Mouse (Mus musculus) megakaryocyte, adult 5-6 weeks (primary cell): ENCODE data around the gene Ap4b1. TPM values are rescaled to one million over a fixed set of nuclear protein-coding genes. Genes with fewer than 3 reads are reported as not detected.

ENCODE experiments used
- ATAC-seq: 2 replicates; pipeline ENCODE4 v1.8.0; 2016; ENCODE audit warnings: mild to moderate bottlenecking, inconsistent platforms; ENCODE audit not compliant: poor library complexity, severe bottlenecking
- total RNA-seq, 2 experiments: library from RNA; stranded (forward) in 1 of 2; stranded (reverse) in 1 of 2; fragments of 153-499, 151-499 nt in 1 of 2; fragments of 221-1000, 200-1000 nt in 1 of 2; gene quantifications; 2 replicates each; pipeline versions ENCODE4 v1.2.3 to v1.2.4; 2015 to 2017

The Ap4b1 gene
- total RNA-seq, 2 experiments from 2014 or later = 17.8 to 20.2 TPM

DNA sequence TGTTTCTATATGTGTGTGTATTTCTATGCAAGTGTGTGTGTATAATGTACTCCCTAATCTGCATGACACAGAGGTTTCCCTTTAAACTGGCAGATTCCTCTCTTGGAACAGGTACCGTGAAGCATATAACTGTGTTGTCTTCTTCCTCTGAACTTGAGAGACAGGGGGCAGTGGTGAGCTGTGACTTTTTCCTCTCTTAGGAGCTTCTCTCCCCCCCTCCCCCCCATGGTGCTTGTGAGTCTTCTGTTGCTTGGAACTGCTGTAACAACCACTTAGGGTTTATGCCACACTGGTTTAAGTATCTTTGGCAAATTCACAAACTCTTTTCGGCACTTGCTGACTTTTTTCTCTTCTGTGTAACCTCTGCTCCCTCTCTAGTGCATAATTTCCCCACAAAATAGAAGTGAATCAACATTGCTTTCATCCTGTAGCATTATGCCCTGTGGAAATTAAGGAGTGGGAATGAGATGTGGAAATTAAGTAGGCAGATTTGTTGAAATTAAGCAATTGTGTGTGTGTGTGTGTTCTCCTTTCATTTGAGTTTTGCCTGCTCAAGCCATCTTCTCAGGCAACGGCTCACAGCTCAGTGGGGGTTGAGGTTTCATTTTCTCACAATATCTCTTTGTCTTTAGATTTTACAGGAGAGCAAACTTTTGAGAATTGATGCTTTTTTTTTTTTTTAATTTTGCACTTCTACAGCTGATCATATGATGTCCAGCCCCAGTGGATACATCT, 43.4 kb downstream of the Ap4b1 start:
- peak; percentile 84 for ATAC-seq

GRCm38 (mm10) chr3:103853804-103854203, 44.5 kb downstream of the Ap4b1 start:
- ATAC-seq = no peak

DNA sequence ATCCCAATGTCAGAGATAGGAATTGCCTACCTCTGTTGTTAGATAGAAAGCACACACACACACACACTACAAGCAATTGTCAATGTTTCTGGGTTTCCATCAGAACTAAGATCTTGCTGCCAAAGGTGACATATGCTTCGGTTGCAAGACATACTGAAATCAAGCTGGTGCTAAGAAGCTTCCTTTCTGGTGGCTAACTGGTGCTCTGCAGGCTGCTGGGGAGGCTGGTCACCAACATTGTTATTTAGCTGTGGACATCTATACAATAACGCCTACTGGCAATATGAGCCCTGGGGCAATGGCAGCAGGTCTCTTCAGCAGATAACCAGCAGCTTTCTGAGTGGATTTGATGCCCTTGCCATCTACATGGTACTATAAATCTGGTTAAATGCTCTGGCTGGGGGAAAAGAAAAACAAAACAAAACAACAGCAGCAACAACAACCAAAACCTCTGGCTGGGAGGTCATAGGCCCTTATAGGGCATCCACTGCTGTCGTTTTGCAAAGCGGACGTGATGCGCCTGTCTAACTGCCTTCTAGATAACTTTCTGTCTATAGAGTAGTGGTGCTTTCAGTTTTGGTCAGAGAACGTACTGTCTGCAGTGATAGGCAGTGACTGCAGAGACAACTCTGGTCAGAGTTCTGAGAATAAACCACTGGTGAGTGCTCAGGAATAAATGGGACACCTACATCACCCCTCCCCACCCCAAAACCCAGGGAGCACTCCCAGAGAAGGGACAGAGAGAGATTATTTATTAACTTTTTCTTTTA, 47.9 kb downstream of the Ap4b1 start:
- no peak; the same call in 1 of the 2 replicates for ATAC-seq

DNA sequence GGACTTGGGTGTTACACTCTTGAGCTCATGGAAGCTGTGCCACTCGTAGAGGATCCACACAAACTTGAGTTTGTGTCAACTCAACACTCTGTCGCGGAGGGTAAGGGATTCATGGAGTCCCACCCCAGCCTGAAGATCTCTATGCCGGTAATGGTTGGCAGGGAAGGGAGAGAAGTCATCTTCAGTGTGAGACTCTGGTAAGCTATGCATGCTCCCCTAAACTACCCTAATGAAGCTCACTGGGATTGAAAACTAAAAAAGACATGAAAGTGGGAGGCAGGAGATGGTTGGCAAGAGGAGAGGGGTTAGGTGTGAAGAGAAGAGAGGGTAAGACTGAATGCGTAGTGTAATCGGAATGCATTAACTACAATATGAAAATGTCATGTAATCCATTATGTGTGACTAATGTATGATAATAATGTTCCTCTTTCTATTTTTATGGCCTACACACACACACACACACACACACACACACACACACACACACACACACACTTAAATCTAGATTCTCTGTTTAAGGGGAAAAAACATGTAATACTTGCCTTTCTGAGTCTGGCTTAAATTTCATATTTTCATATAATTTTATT, 48.8 kb downstream of the Ap4b1 start:
- no peak for ATAC-seq

DNA sequence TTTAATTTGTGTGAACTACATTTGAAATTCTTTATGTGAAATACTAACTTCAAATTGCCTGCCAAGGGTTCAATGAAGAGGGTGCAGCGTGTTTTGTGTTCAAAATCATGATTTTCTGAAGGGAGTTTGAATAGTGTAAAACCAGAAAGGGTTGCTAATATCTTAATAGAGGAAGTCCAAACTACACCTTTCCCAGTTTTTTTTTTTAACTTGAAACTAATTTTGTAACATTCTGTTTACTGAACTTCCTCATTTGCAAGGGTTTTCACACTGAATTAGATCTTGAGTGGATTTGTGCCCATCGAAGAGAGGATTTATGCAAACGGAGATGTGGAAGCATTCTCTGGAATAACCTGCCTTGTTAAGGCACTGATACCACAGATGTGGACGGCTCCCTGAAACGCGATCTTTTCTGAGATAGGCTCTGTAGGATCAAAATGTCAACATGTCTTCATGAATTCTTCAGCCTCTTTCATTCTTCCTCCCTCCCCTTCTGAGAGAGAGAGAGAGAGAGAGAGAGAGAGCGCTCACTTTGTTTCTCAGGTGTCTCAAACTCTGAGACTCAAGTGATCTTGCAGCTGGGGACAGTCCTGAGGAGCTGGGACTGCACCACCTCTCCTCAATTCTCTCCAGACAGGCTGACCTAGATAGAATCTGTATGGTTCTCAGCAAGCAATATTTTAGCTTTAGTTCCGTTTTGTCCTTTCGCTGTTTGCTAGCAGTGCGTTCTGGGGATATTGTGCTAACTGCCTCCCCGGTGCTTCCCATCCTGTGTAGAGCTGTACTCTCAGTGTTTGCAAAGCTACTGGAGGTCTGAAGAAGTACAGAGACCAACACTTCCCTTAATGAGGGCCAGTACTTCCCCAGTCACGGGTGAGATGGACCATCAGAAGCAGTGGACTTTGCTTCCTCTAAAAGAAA, 49.8 kb downstream of the Ap4b1 start, which contains the start of gene Ptpn22:
Gene Ptpn22, plus strand, starts transcription at position 915 of the 921 bp plus-strand sequence.
- peak; percentile 74 for ATAC-seq

DNA sequence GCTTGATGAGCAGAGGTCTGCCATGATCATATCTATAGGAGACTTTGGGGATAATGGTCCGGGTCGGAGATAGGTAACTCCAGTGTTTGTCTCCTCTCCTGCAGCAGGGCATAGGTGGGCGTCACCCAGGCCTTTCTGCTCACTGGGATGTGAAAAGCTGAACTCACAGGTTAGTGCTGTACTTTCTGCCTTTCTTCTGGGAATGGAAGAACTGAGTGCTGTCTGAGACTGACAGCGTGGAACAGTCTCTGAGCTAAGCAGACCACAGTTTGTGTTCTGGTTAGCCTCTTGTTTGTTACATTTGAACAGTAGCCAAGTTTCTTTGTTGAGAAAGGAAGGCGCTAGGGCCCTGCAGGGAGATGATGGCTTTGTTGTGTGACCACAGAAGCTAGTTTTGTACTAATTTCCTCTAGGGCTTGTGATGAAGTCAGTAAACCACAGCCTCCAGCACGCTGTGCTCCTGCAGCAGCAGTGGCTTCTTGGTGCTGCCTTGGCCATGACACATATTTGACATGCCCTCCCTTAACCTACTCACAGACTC, 50.6 kb downstream of the Ap4b1 start:
- ATAC-seq = peak; percentile 80

DNA sequence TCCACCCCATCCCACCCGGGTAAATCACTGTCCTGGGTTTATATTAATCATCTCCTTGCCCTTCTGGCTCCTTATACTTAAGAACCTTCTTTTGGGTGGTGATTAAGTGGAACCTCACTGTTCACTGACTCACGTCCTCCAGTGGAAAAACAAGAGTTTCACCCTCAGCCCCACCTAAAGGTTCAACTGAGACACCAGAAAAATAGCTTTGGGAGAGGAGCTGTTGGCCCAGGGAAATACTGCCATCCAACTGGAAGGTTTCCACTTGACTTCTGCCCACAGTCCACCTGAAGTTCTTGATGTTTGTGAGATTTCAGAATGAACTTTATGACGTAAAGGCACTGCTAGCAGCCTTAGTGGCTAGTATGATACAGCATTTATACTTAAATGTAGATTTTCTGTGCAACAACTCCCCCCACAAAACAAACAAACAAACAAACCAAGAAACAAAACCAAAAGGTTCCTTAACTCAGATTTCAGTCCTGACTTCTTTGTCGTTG, 53.5 kb downstream of the Ap4b1 start:
- ATAC-seq = no peak

GRCm38 (mm10) chr3:103864200-103864599, 54.9 kb downstream of the Ap4b1 start:
- no peak for ATAC-seq

- no peak for ATAC-seq
These were observed 58.2 kb downstream of the Ap4b1 start for GRCm38 (mm10) chr3:103867424-103867971.

- ATAC-seq = peak; percentile 37; the same call in 1 of the 2 replicates
These were observed 58.7 kb downstream of the Ap4b1 start for GRCm38 (mm10) chr3:103868008-103868407.

Other genes starting within 250 kb of the Ap4b1 start
- not detected in 2 replicates for gene Syt6, start 234.3 kb upstream of the Ap4b1 start, total RNA-seq (2015)
- 0.20 TPM in 1 of 2 replicates, not detected in the other for gene Syt6, start 234.3 kb upstream of the Ap4b1 start, total RNA-seq (2017)
- gene Atg4a-ps, start 163.5 kb upstream of the Ap4b1 start, total RNA-seq (2015) = 0.11 and 0.13 TPM in 2 replicates
- gene Atg4a-ps, start 163.5 kb upstream of the Ap4b1 start, total RNA-seq (2017) = 0.33 and 0.92 TPM in 2 replicates
- gene Olfml3, start 71.5 kb upstream of the Ap4b1 start, total RNA-seq (2015) = 0.25 and 1.3 TPM in 2 replicates
- gene Olfml3, start 71.5 kb upstream of the Ap4b1 start, total RNA-seq (2017) = 0.57 and 0.59 TPM in 2 replicates
- gene Gm10964, start 70.2 kb upstream of the Ap4b1 start, total RNA-seq (2015) = not detected in 2 replicates
- gene Gm10964, start 70.2 kb upstream of the Ap4b1 start, total RNA-seq (2017) = not detected in 2 replicates
- gene Hipk1, start 18.0 kb upstream of the Ap4b1 start, total RNA-seq (2015) = 287 and 324 TPM in 2 replicates
- gene Hipk1, start 18.0 kb upstream of the Ap4b1 start, total RNA-seq (2017) = 142 and 182 TPM in 2 replicates
- gene Dclre1b, start 76 bp upstream of the Ap4b1 start, total RNA-seq (2015) = 33.1 and 37.1 TPM in 2 replicates
- 23.4 and 24.5 TPM in 2 replicates for gene Dclre1b, start 76 bp upstream of the Ap4b1 start, total RNA-seq (2017)
- gene Gm43064, start 53 bp downstream of the Ap4b1 start, total RNA-seq (2015) = 0.32 and 0.45 TPM in 2 replicates
- gene Gm43064, start 53 bp downstream of the Ap4b1 start, total RNA-seq (2017) = not detected in 2 replicates
- 0.30 and 0.76 TPM in 2 replicates for gene Bcl2l15, start 23.1 kb downstream of the Ap4b1 start, total RNA-seq (2015)
- gene Bcl2l15, start 23.1 kb downstream of the Ap4b1 start, total RNA-seq (2017) = 0.22 and 2.5 TPM in 2 replicates
- 140 and 154 TPM in 2 replicates for gene Ptpn22, start 50.3 kb downstream of the Ap4b1 start, total RNA-seq (2015)
- gene Ptpn22, start 50.3 kb downstream of the Ap4b1 start, total RNA-seq (2017) = 84.6 and 105 TPM in 2 replicates
- gene Rsbn1, start 104.6 kb downstream of the Ap4b1 start, total RNA-seq (2015) = 24.0 and 31.8 TPM in 2 replicates
- 29.1 and 31.1 TPM in 2 replicates for gene Rsbn1, start 104.6 kb downstream of the Ap4b1 start, total RNA-seq (2017)
- gene Phtf1, start 158.6 kb downstream of the Ap4b1 start, total RNA-seq (2015) = 9.8 and 11.3 TPM in 2 replicates
- 14.7 and 16.3 TPM in 2 replicates for gene Phtf1, start 158.6 kb downstream of the Ap4b1 start, total RNA-seq (2017)